Mouse (Mus musculus): ENCODE results near the gene Fhod1. TPM values are rescaled to one million over a fixed set of nuclear protein-coding genes. Genes with fewer than 3 reads are reported as not detected.

The Fhod1 gene
- polyA plus RNA-seq (2017; shearing (Covaris generic)) = 0.79 TPM

GRCm38 (mm10) chr8:105347428-105348221 is at the start of gene Fhod1:
Gene Fhod1, minus strand, starts transcription at chr8:105347953.

DNA sequence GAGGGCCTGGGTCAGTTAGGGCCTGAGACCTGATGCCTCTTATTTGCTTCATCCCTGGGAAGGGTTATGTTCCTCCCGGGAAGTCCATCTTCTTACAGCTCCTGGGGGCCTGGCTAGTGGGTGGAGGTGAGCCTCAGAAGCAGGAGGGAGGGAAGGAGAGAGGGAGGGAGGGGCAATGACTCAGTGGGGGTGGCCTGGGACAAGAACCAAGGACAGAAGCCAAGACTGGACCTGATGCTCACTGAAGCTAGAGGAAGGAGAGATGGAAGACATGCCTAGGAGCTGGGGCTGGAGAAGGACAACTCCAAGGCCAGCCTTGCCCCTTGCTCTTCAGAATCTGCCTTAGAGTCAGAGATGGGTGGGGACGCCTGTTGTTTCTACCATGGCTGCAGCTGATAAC is 25.3 kb upstream of the Fhod1 start, which contains the start of gene Plekhg4:
TSS of gene Plekhg4 (plus strand) at position 243 of the 400 bp plus-strand sequence.

DNA sequence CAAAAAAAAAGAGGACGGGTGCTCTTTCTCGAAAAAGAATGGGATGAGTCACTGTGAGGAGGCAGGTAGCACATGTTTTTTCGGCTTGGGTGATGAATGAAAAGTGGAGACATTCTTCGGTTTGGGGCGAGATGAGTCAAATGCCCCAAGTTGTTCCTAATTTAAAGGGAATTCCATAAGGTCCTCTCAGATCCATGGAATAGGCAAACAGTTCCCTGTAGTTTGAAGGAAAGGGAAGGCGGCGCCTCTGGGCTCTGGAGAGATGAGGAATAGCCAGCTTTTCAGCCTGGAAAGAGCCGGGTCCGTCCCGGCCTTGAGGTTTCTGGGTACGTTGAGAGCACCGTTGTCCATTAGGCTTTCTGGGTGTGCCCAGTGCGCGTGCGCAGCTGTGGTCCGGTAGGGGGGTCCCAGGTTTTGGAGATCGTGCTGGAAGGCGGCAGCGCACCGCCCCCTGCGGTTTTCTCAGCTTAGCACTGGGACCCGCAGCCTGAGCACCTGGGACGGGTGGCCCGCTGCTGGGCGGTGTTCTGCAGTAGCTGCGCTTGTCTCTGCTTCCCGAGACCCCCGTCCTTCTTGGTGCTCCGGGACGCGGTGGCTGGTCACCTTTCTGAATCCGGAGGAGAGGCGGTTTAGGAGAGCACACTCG is 820 bp upstream of the Fhod1 start, which contains the start of gene Slc9a5:
TSS of gene Slc9a5 (plus strand) at position 394 of the 646 bp plus-strand sequence.

DNA sequence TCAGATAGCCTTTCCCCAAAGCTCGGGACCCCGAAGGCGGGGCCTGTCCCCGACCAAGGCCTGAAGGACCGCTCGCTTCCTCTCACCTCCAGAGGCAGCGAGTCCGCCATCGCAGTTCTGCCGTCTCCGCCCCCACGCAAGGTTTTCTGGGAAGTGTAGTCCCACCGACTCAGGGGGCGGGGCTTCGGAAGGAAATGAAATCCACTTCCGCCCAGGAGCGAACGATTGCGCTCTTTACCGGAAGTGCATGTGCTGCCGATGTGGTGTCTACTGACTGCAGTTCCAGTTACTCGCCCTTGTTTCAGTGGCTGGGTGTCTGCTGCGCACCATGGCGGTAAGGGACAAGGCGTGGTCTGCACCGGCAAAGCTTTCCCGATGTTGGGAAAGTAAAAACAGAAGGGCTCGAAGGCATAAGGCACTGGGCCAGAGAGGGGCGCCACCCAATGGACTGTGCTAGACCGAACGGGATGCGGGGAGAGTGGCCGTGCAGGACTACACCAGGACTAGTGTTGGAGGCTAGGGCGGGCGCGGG is 21.5 kb downstream of the Fhod1 start, which contains the start of the genes Lrrc29 and Tmem208:
TSS of gene Lrrc29 (minus strand) at position 138 of the 532 bp plus-strand sequence.
TSS of gene Tmem208 (plus strand) at position 214 of the 532 bp plus-strand sequence.

DNA sequence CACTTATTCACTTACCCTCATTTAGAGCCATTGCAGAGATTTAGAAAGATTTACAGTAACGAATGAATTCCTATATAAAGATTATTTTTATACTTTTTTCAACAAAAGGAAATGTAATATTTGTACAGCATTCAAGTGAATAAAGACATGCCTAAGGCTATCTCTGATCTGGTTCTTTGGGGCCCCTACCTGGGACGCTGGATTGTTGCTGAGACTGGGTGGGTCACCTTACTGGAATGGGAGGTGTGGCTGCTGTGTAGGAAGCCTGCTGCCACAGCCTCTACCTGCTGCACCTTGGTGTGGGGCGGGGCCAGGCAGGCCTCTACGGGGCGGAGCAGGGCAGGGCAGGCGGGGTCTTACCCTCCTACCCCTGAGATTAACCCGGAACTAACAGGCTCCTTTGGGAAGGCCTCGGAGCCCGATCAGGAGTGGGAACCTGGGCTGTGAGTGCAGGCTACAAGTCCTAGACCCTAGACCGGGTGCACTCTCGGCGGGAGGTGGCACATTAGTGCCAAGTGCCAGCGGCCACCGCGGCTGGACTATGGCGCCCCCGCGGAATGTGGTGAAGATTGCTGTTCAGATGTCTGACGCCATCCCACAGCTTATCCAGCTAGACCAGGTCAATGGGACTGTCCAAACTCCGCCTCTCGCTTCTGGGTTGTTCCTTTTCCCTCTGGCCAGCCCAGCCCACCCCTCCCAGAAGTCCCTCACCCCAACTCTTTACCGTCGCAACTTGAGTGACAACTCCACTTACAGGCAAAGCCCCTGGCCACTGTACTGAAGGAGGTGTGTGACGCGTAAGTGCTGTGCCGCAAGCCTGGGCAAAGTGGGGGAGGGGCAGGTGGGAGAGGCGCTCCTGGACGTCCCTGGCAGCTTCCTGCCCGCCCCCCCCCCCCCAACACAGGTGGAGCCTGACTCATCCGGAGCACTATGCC is 42.3 kb downstream of the Fhod1 start, which contains the start of gene Elmo3:
TSS of gene Elmo3 (plus strand) at position 391 of the 935 bp plus-strand sequence.

GRCm38 (mm10) chr8:105297511-105298192 is 50.1 kb downstream of the Fhod1 start, which contains the start of gene E2f4:
Gene E2f4, plus strand, starts transcription at chr8:105297663.

GRCm38 (mm10) chr8:105295895-105296573 is 51.7 kb downstream of the Fhod1 start, which contains the start of gene Exoc3l:
Gene Exoc3l, minus strand, starts transcription at chr8:105296101.

DNA sequence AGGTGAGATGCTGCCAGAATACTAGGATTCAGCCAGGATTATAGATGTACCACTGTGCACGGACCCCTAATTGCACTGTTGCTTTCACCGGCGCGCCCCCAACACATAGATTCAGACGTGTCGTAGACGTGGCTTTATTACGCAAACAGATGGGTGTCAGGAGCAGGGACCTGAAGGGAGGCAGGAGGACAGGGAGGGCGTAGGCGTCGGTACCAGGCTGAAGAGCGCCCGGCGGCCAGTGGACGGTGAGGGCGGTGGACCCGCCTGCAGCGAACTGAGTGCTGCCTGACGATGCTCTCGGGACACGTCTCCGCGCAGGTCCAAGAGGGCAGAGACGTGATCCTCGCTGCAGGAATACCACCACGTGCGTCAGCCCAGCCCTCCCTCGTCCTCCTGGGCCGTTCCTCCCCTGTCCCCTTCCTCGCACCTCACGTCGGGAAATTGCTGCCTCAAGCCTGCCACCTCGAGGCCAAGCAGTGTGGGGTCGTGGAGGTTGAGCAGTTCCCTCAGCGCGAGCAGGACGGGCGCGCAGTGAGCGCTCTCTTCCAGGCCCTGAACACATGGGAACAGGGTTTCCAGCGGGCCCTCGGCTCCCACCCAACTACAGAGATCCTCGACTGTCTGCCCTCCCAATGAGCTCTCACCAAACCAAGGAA is 57.8 kb downstream of the Fhod1 start, which contains the start of gene 4931428F04Rik:
TSS of gene 4931428F04Rik (minus strand) at position 60 of the 656 bp plus-strand sequence.

Other genes with a start within 250 kb of the Fhod1 start
- gene Ces4a, start 216.2 kb downstream of the Fhod1 start, polyA plus RNA-seq (2017; shearing (Covaris generic)) = not detected
- gene Cbfb, start 177.3 kb downstream of the Fhod1 start, polyA plus RNA-seq (2017; shearing (Covaris generic)) = 91.0 TPM
- gene D230025D16Rik, start 122.8 kb downstream of the Fhod1 start, polyA plus RNA-seq (2017; shearing (Covaris generic)) = 19.4 TPM
- gene B3gnt9, start 92.8 kb downstream of the Fhod1 start, polyA plus RNA-seq (2017; shearing (Covaris generic)) = 0.67 TPM
- gene Tradd, start 83.3 kb downstream of the Fhod1 start, polyA plus RNA-seq (2017; shearing (Covaris generic)) = 46.7 TPM
- 9.4 TPM for gene Fbxl8, start 83.3 kb downstream of the Fhod1 start, polyA plus RNA-seq (2017; shearing (Covaris generic))
- gene Hsf4, start 78.2 kb downstream of the Fhod1 start, polyA plus RNA-seq (2017; shearing (Covaris generic)) = 2.4 TPM
- not detected for gene Nol3, start 71.8 kb downstream of the Fhod1 start, polyA plus RNA-seq (2017; shearing (Covaris generic))
- gene 4931428F04Rik, start 58.1 kb downstream of the Fhod1 start, polyA plus RNA-seq (2017; shearing (Covaris generic)) = 2.6 TPM
- gene Exoc3l, start 51.9 kb downstream of the Fhod1 start, polyA plus RNA-seq (2017; shearing (Covaris generic)) = 1.3 TPM
- gene E2f4, start 50.3 kb downstream of the Fhod1 start, polyA plus RNA-seq (2017; shearing (Covaris generic)) = 134 TPM
- 5.1 TPM for gene Elmo3, start 42.4 kb downstream of the Fhod1 start, polyA plus RNA-seq (2017; shearing (Covaris generic))
- 1.1 TPM for gene Lrrc29, start 21.7 kb downstream of the Fhod1 start, polyA plus RNA-seq (2017; shearing (Covaris generic))
- gene Tmem208, start 21.6 kb downstream of the Fhod1 start, polyA plus RNA-seq (2017; shearing (Covaris generic)) = 54.6 TPM
- gene Slc9a5, start 890 bp upstream of the Fhod1 start, polyA plus RNA-seq (2017; shearing (Covaris generic)) = 0.12 TPM
- gene Plekhg4, start 25.3 kb upstream of the Fhod1 start, polyA plus RNA-seq (2017; shearing (Covaris generic)) = not detected
- gene Kctd19, start 65.5 kb upstream of the Fhod1 start, polyA plus RNA-seq (2017; shearing (Covaris generic)) = not detected
- not detected for gene Lrrc36, start 65.6 kb upstream of the Fhod1 start, polyA plus RNA-seq (2017; shearing (Covaris generic))
- gene Tppp3, start 123.6 kb upstream of the Fhod1 start, polyA plus RNA-seq (2017; shearing (Covaris generic)) = 1.8 TPM
- gene Zdhhc1, start 148.9 kb upstream of the Fhod1 start, polyA plus RNA-seq (2017; shearing (Covaris generic)) = 9.3 TPM
- 0.74 TPM for gene Hsd11b2, start 170.8 kb upstream of the Fhod1 start, polyA plus RNA-seq (2017; shearing (Covaris generic))
- 68.6 TPM for gene Atp6v0d1, start 218.1 kb upstream of the Fhod1 start, polyA plus RNA-seq (2017; shearing (Covaris generic))